10 mouse cellular contexts compared by ENCODE assay signal in genomic region chr5:103161196-103161540, GRCm38 (mm10). TPM values are rescaled to one million over a fixed set of nuclear protein-coding genes. Genes with fewer than 3 reads are reported as not detected.
DNase-seq lines count a peak whose midpoint lies in the region; ATAC-seq and TF ChIP-seq lines count a peak whose summit lies in the region.
"Had no signal": no experiment of that assay in that cellular context is flagged by ENCODE, and none has a peak within 500 bp of the region (broad histone marks: within the 10 kb centered on the region; RNA-seq: fewer than 3 reads in every experiment).

No protein-coding gene starts in this region.

- 30% methylated on average over 1 of the region's 1 CpGs for WGBS in kidney, adult 2 months
- WGBS in midbrain, embryonic 16.5 days, result 8% methylated on average over 1 of the region's 1 CpGs
- WGBS in kidney, embryonic 15.5 days, result 62% methylated on average over 1 of the region's 1 CpGs

- H3K27me3 ChIP-seq in kidney, adult 2 months (replicated peaks; ENCODE audit: control insufficient read depth, insufficient read depth, low read length), result no peaks in the 10 kb centered on the region
- no peaks in the 10 kb centered on the region for H3K27me3 ChIP-seq in midbrain, embryonic 16.5 days (ENCODE audit: control insufficient read depth, insufficient read depth, low read depth, low read length)
- no peaks in the 10 kb centered on the region for H3K27me3 ChIP-seq in kidney, embryonic 15.5 days
- H3K27me3 ChIP-seq: embryonic facial prominence, embryonic 12.5 days; limb, embryonic 12.5 days had no signal

- H3K4me1 ChIP-seq in kidney, adult 2 months (ENCODE audit: control insufficient read depth, insufficient read depth, low read length), result no peaks in the 10 kb centered on the region
- H3K4me1 ChIP-seq in midbrain, embryonic 16.5 days (ENCODE audit: control insufficient read depth, insufficient read depth, low read length), result peaks cover 31% of the 10 kb centered on the region
- 0 out of 2 replicates have a peak, but pooled peaks cover 5% of the 10 kb centered on the region for H3K4me1 ChIP-seq in kidney, embryonic 15.5 days
- H3K4me1 ChIP-seq: limb, embryonic 12.5 days had no signal

- intact Hi-C loops in heart, postnatal 14 days (cut with DNase I), result no loop called here

- no peak overlapping the region for H3K4me3 ChIP-seq in kidney, adult 2 months (ENCODE audit: insufficient read depth, low read depth, low read length)
- peak overlapping the region; percentile 11; the same call in 1 of the 2 replicates for H3K4me3 ChIP-seq in layer of hippocampus, adult 2 months
- no peak overlapping the region for H3K4me3 ChIP-seq in midbrain, embryonic 16.5 days (ENCODE audit: low read depth, low read length)
- no peak overlapping the region for H3K4me3 ChIP-seq in kidney, embryonic 15.5 days (replicated peaks)
- H3K4me3 ChIP-seq: embryonic facial prominence, embryonic 12.5 days; limb, embryonic 12.5 days had no signal

- H3K9ac ChIP-seq in midbrain, embryonic 16.5 days (ENCODE audit: low read depth, low read length), result no peak overlapping the region
- H3K9ac ChIP-seq in kidney, embryonic 15.5 days, result no peak overlapping the region
- H3K9ac ChIP-seq: embryonic facial prominence, embryonic 12.5 days; limb, embryonic 12.5 days had no signal

- H3K36me3 ChIP-seq in kidney, adult 2 months (ENCODE audit: control insufficient read depth, insufficient read depth, low read length), result no peaks in the 10 kb centered on the region
- H3K36me3 ChIP-seq in midbrain, embryonic 16.5 days (ENCODE audit: control insufficient read depth, insufficient read depth, low read length), result no peaks in the 10 kb centered on the region
- no peaks in the 10 kb centered on the region for H3K36me3 ChIP-seq in kidney, embryonic 15.5 days
- H3K36me3 ChIP-seq: embryonic facial prominence, embryonic 12.5 days; limb, embryonic 12.5 days had no signal

- no peak for TF ChIP-seq CTCF in kidney, adult 2 months (conservative IDR thresholded peaks at IDR 0.05; ENCODE audit: insufficient read depth, insufficient read length, low read depth, low read length)
- no peak for TF ChIP-seq CTCF in layer of hippocampus, adult 2 months (conservative IDR thresholded peaks at IDR 0.05)

- no peaks in the 10 kb centered on the region for H3K9me3 ChIP-seq in midbrain, embryonic 16.5 days (replicated peaks; ENCODE audit: control insufficient read depth, low read length, poor library complexity, severe bottlenecking)
- H3K9me3 ChIP-seq in kidney, embryonic 15.5 days (replicated peaks), result no peaks in the 10 kb centered on the region
- H3K9me3 ChIP-seq: embryonic facial prominence, embryonic 12.5 days; limb, embryonic 12.5 days had no signal

- peak overlapping the region; percentile 24 for H3K4me2 ChIP-seq in midbrain, embryonic 16.5 days (ENCODE audit: low read length)
- no peak overlapping the region for H3K4me2 ChIP-seq in kidney, embryonic 15.5 days
- H3K4me2 ChIP-seq: embryonic facial prominence, embryonic 12.5 days; limb, embryonic 12.5 days had no signal

- ATAC-seq in midbrain, embryonic 16.5 days, result peak; percentile 91
- ATAC-seq in kidney, embryonic 15.5 days (replicated peaks; ENCODE audit: low FRiP score), result no peak

- H3K27ac ChIP-seq in kidney, adult 2 months (ENCODE audit: insufficient read depth, low read depth, low read length), result no peak overlapping the region
- H3K27ac ChIP-seq in layer of hippocampus, adult 2 months, result peak overlapping the region; percentile 90
- H3K27ac ChIP-seq in midbrain, embryonic 16.5 days (ENCODE audit: low read length), result peak overlapping the region; percentile 75
- H3K27ac ChIP-seq in kidney, embryonic 15.5 days, result no peak overlapping the region
- H3K27ac ChIP-seq: embryonic facial prominence, embryonic 12.5 days; limb, embryonic 12.5 days had no signal

- peak; percentile 7 for DNase-seq in kidney, adult 2 months
- DNase-seq in kidney, adult 18-20 months, result no peak
- DNase-seq in embryo, embryonic 10.5 days (ENCODE audit: low spot score), result peak; percentile 67
- peak; percentile 45 to 79 for DNase-seq in layer of hippocampus, adult 2 months (ENCODE audit: low spot score in 2 of 2)
- DNase-seq in thymus, postnatal 0 days (ENCODE audit: low spot score), result no peak
- no peak for DNase-seq in heart, postnatal 14 days

- TF ChIP-seq POLR2A in kidney, adult 2 months (IDR thresholded peaks at IDR 0.05; ENCODE audit: low read depth, low read length), result no peak

RNA-seq across cellular contexts. Expression of gene Mapk10, which starts 50.0 kb away (rescaled TPM):
- polyA plus RNA-seq in kidney, adult 2 months (2012; rRNA removed), result 0.45 and 1.5 TPM in 2 replicates
- total RNA-seq in layer of hippocampus, adult 2 months (2021), result 100 to 1,000 TPM; 470 to 471 TPM
- polyA plus RNA-seq in midbrain, embryonic 16.5 days (2015; fragmentation: Nextera tagmentation; extraction: Ambion mirVana), result 132 and 133 TPM in 2 replicates
- 0.60 and 1.0 TPM in 2 replicates for polyA plus RNA-seq in thymus, postnatal 0 days (2015; fragmentation: Nextera tagmentation; extraction: Ambion mirVana)
- 10 to 100 TPM; 35.0 to 44.3 TPM for total RNA-seq in heart, postnatal 14 days (2021)
- polyA plus RNA-seq in kidney, embryonic 15.5 days (2015; fragmentation: Nextera tagmentation; extraction: Ambion mirVana), result 0.82 and 1.8 TPM in 2 replicates

Comparison
In these comparisons a context has a peak if more than half of its experiments do, and no peak if none do; other contexts are left out.
1. DNase-seq: peak in kidney, adult 2 months (single experiment), embryo, embryonic 10.5 days (single experiment) and layer of hippocampus, adult 2 months (2 of 2); none in kidney, adult 18-20 months (single experiment), thymus, postnatal 0 days (single experiment) and heart, postnatal 14 days (0 of 2).
2. H3K27ac ChIP-seq: peak in layer of hippocampus, adult 2 months (single experiment) and midbrain, embryonic 16.5 days (single experiment); none in kidney, adult 2 months (single experiment) and kidney, embryonic 15.5 days (single experiment).
3. RNA of gene Mapk10, which starts 50.0 kb away (polyA plus RNA-seq): 132 to 133 TPM in midbrain, embryonic 16.5 days; 0.82 to 1.8 TPM in kidney, embryonic 15.5 days, 0.45 to 1.5 TPM in kidney, adult 2 months and 0.60 to 1.0 TPM in thymus, postnatal 0 days; every median in the first group is over 10 times any median in the second.